Mouse (Mus musculus) activated CD4-positive, CD25-positive, alpha-beta regulatory T cell, adult 4 months (primary cell): ENCODE results near the gene Defb26. TPM values are rescaled to one million over a fixed set of nuclear protein-coding genes. Genes with fewer than 3 reads are reported as not detected.

ENCODE experiments used
- ATAC-seq: one replicate; pipeline ENCODE4 v1.8.0; 2017
- polyA plus RNA-seq, 2 experiments: library from polyadenylated mRNA; unstranded; fragments of 100-300 nt; shearing (Covaris generic); gene quantifications; one replicate each; pipeline ENCODE4 v1.2.1; 2017

The Defb26 gene
- polyA plus RNA-seq, 2 experiments from 2014 or later, result not detected

DNA sequence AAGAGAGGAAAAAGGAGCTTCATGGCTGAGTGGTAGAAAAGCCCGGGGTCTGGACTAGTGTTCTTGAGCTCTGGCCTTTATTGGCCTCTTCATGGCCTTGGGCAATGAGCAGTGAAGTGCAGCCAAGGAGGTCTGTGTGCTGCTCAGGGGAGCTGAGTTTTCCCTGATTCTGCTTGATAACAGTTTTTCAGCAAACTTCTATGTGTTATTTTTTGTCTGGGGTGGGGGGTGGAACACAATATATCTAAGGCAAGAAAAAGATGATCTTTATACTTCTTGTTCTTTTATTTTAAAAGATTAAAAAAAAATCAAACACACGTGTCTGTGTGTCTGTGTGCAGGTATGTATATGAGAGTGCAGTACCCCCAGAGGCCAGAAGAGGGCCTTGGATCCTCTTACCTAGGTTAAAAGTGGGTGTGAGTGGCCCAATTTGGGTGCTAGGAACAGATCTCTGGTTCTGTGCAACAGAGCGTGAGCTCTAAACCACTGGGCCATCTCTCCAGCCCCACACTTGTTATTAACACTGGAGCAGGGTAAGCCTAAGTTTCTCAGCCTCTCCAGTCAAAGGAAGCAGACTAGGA, 46.8 kb downstream of the Defb26 start, which contains the start of gene Defb23:
Gene Defb23 (minus strand): TSS at position 51 of the 581 bp plus-strand sequence.
- ATAC-seq, result no peak

DNA sequence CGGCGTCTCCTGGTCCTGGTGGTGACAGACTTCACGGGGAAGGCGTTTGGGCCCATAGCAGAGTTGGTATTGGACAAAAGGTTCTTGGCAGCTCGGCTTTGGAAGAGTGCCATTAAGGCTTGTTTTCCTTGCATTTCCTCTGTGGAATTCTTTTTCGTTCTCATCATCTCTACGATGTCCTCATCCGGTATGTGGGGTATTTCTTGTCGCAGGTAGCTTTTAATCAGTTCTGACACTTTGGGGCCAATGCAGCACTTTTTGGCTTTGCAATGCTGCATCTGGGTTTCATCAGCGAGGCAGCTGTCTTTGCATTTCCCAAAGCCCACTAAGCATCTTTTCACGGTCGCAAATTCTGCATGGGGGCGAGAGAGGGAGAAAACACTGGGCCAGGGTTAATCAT, 52.3 kb downstream of the Defb26 start:
- ATAC-seq, result no peak

Other genes with a start within 250 kb of the Defb26 start
- 10 to 100 TPM; 14.9 to 18.3 TPM for gene Tbc1d20, start 217.9 kb downstream of the Defb26 start, polyA plus RNA-seq
- 10 to 100 TPM; 65.1 to 86.1 TPM for gene Rbck1, start 179.0 kb downstream of the Defb26 start, polyA plus RNA-seq
- 1 to 10 TPM; 3.4 to 5.1 TPM for gene Trib3, start 167.7 kb downstream of the Defb26 start, polyA plus RNA-seq
- gene Nrsn2, start 135.1 kb downstream of the Defb26 start, polyA plus RNA-seq, result not detected
- gene Sox12, start 113.6 kb downstream of the Defb26 start, polyA plus RNA-seq, result under 1 TPM; 0.30 to 0.33 TPM
- gene Zcchc3, start 96.7 kb downstream of the Defb26 start, polyA plus RNA-seq, result under 1 TPM; 0.70 to 0.74 TPM
- not detected for gene 6820408C15Rik, start 96.1 kb downstream of the Defb26 start, polyA plus RNA-seq
- gene Defb23, start 47.1 kb downstream of the Defb26 start, polyA plus RNA-seq, result not detected
- not detected for gene Defb20, start 34.6 kb downstream of the Defb26 start, polyA plus RNA-seq
- gene Defb22, start 21.6 kb downstream of the Defb26 start, polyA plus RNA-seq, result not detected
- not detected for gene Defb28, start 6.6 kb upstream of the Defb26 start, polyA plus RNA-seq
- not detected for gene Defb29, start 28.4 kb upstream of the Defb26 start, polyA plus RNA-seq
- gene Gm17416, start 57.6 kb upstream of the Defb26 start, polyA plus RNA-seq, result not detected
- gene Defb21, start 61.1 kb upstream of the Defb26 start, polyA plus RNA-seq, result not detected
- gene Defb19, start 68.6 kb upstream of the Defb26 start, polyA plus RNA-seq, result not detected
- not detected for gene Defb45, start 87.7 kb upstream of the Defb26 start, polyA plus RNA-seq
- gene Defb36, start 92.6 kb upstream of the Defb26 start, polyA plus RNA-seq, result not detected
- not detected for gene Defb25, start 111.4 kb upstream of the Defb26 start, polyA plus RNA-seq
- not detected for gene Rem1, start 115.3 kb upstream of the Defb26 start, polyA plus RNA-seq
- 10 to 100 TPM; 72.7 to 82.3 TPM for gene H13, start 157.8 kb upstream of the Defb26 start, polyA plus RNA-seq
- gene Mcts2, start 175.3 kb upstream of the Defb26 start, polyA plus RNA-seq, result 1 to 10 TPM; 2.1 to 2.5 TPM
- under 1 TPM; 0.56 to 0.97 TPM for gene Id1, start 224.6 kb upstream of the Defb26 start, polyA plus RNA-seq
- not detected for gene Cox4i2, start 242.5 kb upstream of the Defb26 start, polyA plus RNA-seq